Mouse (Mus musculus) regulatory T cell (primary cell): Measurements from ENCODE around the gene Wiz.

Source experiments
- in situ Hi-C: fragments of 300-600 bp; cut with MboI, MseI; formaldehyde crosslinking; loops from one replicate; pipeline ENCODE4 v1.15.1; 2025; ENCODE audit warnings: high pct_unique_total_duplicates

Wiz gene

DNA sequence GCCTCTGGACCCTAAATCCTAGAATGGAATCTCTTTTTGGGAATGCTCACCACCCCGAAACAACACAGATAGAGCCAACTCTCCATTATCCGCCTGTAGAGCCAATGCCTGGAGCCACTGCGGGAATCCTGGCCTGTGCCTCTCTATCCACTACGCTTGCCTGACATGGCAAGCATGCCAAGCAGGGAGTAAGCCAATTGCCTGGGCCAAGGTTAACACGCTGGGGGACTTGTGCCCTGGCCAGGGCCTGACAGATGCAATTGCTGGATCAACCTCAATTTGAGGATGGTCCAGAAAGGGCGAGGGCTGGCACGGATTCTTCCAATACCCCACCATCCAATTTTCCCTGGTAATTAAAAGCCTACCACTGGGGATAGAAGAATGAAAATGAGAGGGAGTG, 6.7 kb downstream of the Wiz start:
- in situ Hi-C loops: no loop called here

DNA sequence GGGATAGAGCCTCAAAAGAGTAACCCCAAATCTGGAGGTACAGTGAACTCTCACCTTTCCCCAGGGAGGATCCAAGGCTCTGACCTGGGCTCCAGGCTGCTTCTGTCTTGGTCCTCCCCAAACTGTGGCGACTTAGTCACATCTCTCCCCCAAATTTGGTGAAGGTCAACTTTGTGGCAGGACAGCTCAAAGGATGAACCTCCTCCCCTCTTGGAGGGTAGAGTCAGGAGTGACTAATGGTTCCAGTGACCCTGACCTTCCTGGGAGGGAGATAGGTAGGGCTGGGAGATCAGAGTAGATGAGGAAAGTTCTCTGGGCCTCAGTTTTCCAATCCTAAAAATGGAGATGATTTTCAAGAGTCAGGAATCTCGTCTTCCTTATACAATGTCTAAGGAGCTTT, 10.5 kb downstream of the Wiz start:
- in situ Hi-C loops: no loop called here

DNA sequence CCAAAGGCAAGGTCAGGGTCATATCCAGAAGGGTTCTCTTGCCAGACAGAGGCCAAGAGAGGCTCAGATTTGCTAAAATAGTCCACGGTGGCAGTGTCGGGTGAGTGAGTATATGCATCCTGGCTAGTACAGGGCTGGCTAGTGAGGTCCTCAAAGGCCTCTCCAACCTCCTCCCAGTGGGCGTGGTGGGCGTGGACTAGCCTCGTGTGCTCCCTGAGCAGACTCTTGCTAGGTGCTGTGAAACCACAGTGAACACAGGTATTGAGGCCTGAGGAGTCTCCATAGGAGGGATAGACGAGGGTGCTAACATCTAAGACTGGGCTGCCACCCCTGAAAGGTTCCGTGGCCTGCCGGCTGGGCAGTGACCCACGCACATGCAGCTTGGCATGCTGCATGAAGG, 12.1 kb downstream of the Wiz start:
- in situ Hi-C loops: no loop called here

DNA sequence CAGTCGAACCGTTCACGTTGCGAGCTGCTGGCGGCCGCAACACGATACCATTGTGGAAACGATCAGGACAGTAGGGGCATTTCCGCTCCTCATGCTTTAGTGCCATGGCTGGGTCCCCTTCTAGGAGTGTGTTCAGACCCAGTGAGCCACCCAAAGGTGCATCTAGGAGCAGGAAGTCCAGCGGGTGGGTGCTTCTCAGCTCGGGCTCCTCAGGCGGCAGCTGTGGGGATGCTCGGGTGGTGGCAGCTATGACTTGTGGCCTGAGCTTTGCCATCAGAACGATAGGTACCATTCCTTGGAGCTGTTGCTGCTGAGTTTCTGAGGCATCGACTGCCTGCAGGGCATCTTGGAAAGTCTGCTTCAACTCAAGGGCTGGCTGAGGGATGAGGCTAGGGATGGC, 12.8 kb downstream of the Wiz start:
- in situ Hi-C loops: no loop called here

DNA sequence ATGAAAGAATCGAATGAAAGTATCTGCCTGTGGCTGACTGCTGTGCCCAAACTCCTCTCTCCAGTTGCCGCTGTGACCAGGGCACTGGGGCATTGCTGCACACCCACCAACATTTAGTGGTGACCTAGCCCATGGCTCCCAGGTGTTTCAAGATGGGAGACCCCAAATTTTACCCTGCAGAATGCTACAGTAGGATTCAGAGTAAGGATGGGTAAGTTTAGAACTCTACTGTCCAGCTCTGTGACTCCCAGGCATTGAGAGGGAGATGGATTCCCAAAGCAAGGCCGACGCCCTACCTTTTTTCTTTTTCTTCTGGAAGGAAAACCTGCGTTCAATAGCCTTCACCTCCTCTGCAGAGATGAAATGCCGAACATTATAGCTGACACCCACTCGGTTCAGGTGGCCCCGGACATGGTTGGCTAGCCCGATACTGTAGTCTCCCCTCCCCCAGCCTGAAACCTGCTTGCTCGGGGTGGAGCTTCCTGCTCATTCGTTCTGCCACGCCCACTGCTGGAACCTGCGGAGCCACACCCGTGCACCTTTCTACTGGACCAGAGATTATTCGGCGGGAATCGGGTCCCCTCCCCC, 20.2 kb downstream of the Wiz start:
- in situ Hi-C loops: no loop called here

DNA sequence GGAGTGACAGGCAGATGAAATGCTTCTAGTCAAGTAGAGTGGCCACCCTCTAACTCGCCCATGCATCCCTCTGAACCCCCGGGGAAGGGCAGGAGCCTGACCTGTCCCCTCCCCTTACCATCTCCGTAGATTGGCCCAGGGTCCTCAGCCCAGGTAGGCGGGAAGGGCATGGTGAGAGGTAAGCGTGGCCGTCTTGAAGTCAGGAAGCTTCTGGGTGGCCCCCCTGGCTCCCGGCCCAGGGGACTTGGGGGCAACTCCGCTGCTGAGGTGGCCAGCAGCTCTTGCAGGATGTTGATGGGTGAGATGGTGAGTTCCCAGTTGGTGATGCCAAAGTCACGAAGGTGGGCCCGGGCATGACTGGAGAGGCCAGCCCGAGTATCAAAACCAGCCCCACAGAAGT, 21.5 kb downstream of the Wiz start:
- in situ Hi-C loops: no loop called here

DNA sequence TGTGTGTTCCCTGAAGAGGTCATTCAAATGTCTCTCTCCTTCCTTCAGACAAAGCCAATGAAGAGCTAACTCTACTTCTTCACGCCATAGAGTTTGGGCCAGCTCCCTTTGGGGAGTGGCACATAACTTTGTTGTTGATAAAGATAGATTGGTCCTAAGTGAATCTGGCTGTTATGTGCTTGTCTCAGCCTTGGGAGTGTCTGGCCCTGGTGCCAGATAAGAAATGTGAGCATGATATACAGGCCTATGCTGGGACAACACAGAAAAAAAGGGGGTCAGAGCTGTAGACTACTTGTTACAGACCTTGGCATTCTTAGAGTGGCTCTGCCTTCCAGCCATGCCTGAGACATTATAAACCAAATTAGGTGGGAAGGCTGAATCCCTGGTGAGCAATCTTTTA, 23.9 kb downstream of the Wiz start:
- in situ Hi-C loops: no loop called here

DNA sequence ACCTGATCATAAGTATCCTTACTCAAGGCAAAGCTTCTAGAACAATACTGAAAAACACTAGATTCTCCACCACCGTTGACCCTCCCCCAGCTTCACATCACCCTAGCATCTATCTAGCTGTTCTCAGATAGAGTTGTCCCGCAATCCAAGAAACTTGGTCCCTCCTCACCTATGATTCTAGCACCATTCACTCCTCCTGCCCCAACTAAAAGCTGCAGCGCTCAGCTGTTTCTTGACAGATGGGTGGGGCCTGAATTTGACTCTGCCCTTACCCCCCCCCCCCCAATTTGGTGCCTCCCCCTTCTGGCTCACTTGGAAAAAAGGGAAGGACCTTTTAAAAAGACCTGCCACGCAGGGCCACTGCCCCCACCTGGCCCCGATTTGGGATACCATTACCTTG, 24.4 kb downstream of the Wiz start:
- in situ Hi-C loops: no loop called here

DNA sequence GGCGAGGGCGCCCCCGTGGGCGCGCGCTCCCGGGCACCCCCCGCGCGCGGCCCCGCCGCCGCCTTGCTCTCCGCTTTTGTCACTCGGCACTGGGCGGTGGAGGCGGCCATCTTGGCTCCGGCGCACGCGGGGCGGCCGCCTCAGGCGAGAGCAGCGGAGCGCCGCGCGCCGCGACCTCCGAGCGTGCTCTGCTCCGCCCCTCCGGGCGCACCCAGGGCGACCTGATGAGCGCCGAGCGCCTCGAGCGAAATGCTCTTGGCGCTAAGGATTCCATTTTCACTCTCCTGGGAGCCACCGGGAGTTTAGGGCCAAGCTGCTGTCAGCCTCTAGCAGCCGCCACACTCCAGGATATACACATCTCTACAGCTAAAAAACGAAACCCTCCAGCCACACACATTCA, 24.9 kb downstream of the Wiz start:
- in situ Hi-C loops: no loop called here

DNA sequence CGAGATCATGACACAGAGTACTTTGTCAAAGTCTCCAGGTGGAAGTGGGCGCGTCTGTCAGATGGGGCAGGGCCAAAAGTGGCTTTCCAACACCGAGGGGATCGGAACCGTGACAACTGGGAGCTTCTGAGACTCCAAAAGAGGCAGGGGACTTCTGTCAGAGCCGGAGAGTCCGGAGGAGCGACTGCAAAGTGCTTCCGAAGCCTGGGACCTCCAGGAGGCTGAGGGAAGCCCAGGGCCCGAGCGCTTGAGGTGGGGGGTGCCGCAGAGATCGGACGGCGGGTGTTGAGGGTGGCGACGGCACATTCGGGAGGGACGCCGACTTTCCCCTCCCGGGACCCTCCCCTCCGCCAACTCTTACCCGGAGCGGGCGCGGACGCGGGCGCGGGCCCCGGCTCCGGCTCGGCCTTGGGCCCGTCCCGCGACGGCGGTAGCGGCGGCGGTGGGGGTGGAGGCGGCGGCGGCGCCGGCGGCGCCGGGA, 25.4 kb downstream of the Wiz start:
- in situ Hi-C loops: no loop called here

DNA sequence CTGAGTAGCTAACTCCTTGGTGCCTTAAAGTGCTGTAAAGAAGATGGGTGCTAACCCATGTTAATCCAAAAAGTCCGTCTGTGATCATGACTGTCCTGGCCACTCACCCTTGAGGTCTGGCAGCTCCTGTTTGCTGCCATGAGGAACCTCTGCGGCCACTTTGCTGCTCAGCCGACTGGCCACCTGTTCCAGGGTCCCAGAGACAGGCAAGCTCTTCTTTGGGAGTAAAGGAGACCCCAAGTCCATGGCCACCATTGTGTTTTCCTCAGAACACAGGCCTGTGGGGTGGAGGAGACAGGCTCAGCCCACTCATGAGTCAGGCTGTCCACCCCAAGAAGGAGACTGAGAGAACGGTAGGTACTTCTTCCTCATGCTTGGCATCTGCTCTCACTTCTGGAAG, 26.6 kb downstream of the Wiz start:
- in situ Hi-C loops: no loop called here

DNA sequence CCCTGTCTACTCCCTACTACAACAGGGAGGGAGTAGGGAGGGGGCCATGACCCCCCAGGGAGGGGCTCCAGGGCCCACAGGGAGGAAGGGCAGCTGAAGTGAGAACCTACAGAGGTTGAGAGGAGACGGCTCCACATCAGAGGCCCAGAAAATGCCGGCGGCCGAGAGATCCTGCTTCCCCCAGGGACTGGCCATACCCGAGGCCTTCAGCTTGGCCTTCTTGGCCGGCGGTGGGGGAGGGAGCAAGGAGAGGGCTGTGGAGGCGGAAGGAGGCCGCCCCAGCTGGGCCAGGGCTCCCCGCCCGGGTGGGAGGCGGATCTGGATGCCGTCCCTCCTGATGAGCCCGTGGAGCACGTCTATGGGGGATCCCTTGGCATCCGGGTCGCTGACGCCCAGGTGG, 29.3 kb downstream of the Wiz start:
- in situ Hi-C loops: no loop called here

DNA sequence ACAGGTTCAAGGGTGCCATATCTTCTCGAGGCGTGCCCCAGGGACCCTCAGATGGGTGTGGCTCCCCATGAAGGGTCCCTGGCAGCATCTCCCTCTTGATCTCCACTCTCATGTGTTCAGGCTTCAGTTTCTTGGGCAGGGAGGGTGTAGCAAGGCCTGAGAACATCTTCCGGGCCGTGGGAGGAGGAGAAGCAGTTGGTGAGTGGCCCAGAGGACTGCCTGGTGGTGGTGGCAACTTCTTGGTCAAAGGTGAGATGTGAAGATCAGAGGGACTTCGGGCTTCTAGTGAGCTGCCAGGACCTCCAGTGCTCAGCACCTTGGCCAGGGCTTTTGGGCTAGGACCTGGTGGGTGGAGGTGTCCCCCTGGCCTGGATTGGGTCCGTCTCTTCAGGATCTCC, 30.3 kb downstream of the Wiz start:
- in situ Hi-C loops: no loop called here

DNA sequence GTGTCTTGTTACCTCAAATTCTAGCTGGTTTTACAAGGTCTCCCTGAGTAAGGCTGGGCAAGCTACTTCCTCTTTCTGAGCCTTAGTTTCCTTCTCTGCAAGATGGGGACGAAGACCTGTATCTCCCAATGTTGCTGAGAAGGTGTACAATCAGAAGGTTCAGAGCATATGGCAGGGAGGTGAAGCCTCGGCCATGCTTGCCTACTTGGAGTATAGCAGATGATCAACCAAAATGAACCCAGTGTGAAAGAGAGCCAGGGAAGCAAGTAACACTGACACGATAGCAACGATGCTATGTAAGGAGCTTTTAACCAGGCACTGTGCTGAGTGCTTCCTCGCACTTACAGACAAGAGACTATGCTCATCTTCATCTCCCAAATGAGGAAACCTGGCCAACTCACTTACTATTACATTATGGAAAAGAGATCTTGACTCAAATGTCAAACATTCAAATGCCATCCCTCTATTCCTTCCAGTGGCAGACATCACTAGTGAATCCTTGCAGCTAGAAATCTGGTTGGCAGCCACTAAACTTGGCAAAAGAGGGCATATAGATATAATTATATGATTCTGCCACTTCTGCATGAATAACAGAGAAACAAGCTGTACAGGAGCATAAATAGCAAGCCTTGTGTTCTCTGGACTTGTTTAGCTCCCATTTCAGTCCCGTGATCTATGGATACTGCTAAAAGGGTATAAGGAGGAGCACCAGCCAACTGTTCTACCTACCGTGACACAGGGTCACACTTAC, 30.9 kb downstream of the Wiz start:
- in situ Hi-C loops: no loop called here

DNA sequence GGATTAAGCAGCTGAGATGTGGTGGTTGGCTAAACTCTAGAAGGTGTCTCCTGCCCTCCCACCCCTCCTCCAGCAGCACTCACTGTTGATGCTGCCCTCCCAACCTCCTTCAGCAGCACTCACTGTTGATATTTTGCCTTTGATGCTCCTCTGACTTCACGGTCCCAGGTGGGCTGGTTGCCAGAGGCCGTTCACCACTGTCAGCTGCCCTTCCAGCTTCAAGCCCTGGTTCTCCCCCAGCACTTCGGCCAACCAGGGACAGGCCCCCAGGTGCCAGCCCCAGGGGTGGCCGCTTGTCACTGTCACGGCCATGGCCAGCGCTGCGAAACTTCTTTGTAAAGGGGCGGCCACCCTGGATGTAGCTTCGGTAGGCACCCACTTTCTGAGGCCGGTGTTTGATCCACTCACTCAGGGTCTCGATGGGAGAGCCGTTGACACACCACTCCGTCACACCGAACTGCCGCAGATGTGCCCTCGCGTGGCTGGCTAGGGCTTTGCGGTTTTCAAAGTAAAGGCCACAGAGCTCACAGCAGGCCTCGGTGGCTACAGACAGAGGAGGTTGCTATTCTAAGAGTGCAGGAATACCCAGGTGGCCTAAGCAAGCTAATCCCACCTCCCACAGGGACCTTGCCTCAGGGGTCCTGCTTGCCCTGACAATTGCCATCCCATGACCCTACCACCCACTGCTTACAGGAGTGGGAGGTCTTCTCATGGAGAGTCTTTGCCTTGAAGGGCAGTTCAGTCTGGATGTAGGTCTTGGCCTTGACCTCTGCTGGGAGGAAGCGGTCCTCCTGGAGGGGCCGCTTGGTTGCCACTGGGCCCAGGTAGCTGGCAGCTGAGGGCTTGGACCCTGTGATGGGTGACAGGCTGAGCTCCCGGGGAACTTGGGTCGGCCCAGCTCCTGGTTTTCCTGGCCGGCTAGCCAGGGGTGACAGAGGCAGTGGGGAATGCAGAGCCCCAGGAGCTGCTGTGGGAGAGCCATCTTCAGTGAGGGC, 32.2 kb downstream of the Wiz start:
- in situ Hi-C loops: no loop called here

DNA sequence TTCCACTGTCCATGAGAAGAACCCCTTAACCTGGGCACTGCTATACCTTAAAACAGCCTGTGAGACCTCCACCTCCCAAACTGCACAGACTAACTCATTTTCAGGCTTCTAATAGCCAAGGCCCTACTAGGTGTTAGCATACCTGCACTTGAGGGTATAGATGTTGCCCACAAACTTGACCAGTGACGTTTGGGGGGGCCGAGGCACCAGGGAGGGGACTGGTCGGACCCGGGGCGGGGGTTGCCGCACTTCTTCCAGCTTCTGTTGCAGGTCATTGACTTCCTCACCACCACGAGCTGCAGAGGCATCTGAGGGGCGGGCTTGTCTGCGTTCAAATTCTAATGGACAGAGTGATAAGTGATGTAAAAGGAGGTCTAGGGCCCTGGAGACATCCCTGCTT, 33.0 kb downstream of the Wiz start:
- in situ Hi-C loops: no loop called here

DNA sequence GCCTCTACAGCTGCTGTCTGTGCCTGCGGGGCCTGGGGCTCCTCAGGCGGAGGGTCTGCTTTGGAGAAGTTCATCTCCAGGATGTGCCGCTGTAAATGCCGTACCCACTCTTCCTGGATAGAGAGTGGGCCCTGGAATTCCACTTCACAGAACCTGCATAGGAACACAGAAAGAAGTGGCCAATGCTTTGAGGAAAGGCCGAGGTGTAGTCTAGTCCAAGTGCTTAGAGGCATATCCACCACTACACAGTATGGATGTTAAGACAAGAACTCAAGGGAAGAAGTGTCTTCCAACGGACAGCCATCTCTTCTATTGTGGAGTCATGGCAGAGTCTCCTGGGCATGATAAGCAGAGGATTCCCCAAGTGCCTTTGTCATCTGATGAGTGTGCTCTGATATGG, 34.2 kb downstream of the Wiz start:
- in situ Hi-C loops: no loop called here

DNA sequence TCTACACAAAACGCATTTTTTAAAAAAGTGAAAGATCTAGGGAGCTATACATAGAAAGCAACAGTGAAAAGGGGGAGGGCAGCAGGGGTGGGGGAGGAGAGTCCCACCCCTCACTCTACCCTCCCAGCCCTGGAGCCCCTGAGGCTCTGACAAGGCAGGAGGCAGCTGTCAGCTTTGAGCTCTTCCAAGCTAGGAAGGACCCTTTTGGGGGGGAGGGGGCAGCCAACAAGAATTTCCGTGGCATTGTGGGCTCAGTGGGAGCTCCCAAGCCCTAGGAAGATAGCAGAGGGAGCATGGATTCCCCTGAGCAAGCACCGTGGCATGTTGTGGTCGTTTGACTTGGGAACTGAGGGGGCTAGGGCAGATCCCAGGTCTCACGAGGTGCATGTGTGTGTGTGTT, 35.0 kb downstream of the Wiz start:
- in situ Hi-C loops: loop anchor here (5.0 kb wide), 1 partner anchor 48 kb away; the partner anchor contains the start of gene Rasal3

DNA sequence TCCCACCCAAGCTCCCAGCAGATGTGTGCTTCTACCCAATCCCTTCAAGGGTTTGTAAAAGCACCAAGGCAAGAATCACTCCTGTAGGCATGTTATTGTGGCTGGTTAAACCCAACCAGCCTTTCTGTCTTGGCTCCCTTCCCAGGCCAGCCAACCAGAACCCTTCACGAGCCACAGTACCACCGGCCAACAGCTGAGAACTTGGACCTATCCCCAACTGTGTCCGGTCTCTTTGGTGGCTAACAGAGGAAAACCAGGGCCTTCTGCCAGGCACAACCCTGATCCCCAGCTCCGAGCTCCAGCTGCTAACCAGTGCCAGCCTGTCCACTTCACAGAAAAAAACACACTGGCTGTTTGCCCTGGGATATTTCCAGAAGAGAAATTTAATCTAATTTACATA, 35.5 kb downstream of the Wiz start:
- in situ Hi-C loops: loop anchor here (5.0 kb wide), 1 partner anchor 49 kb away; the partner anchor contains the start of gene Rasal3

DNA sequence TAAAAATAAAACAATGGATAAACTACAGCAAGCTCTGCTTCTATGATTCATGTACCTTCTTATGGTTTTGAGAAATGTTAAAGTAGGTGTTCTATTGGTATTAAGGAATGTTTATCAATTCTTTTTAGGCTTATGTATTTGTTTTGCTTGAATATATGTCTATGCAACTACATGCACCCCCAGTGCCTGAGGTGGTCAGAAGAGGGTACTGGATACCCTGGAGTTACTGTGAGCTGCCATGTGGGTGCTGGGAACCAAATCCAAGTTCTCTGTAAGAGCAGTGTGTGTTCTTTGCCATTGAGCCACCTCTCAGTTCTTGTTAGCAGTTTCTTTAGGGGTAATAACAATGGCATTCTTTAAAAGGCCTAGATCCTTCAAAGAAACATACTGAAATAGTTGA, 37.5 kb downstream of the Wiz start:
- in situ Hi-C loops: loop anchor here (5.0 kb wide), 1 partner anchor 51 kb away; the partner anchor contains the start of gene Rasal3

DNA sequence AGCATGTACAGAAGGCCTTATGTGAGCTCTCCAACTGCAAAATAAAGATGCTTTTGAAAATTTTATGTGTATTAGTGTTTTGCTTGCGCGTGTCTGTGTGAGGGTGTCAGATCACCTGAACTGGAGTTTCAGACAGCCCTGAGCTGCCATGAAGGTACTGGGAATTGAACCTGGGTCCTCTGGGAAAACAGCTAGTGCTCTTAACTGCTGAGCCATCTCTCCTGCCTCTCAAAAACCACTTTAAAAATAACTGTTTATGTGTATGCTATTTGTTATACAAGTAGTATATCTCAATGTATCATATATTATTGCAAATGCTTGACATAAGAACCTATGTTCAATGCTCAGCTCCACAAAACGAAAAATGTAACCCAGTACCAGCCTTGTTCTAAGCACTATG, 38.0 kb downstream of the Wiz start:
- in situ Hi-C loops: loop anchor here (5.0 kb wide), 1 partner anchor 51 kb away; the partner anchor contains the start of gene Rasal3

DNA sequence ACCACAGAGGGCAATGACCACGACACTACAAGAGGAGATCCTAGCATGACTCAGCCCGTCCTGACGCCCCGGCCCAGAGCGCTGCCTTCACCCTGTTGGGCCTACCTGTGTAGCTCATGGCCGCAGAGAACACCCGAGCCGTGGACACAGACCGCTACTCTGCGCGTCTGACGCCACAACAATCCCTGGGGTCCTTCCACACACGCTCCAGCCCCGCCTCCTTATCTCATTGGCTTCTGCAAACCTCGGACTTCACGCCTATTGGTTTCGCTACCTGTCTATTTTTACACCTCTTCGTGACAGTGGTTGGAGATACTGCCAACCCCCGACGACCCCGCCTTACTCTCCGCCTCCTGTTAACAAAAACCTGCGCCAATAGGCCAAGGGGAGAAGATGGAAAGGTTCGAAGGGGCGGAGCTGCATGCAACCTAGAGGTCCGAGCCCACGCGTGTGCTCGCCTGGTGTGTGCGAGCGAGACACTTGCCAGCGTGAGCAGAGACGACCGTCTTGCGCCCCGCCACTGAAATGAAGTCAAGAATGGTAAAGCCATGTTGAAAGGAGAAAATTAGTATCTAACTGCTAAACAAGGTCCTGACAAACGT, 38.8 kb downstream of the Wiz start, which contains the start of gene Akap8l:
Akap8l (minus strand) TSS at position 226 of the 602 bp plus-strand sequence.
- in situ Hi-C loops: loop anchor here (5.0 kb wide), 1 partner anchor 52 kb away; the partner anchor contains the start of gene Rasal3
